Mouse (Mus musculus) bone marrow macrophage, adult 2 months (primary cell): ENCODE measurements around the gene Srp68.

Experiments
- CTCF ChIP-seq: IDR thresholded peaks from 2 replicates; pipeline ENCODE4 v1.5.1; 2012; ENCODE audit warnings: low read depth, mild to moderate bottlenecking, low read length, moderate library complexity
- POLR2A ChIP-seq: IDR thresholded peaks from 2 replicates; pipeline ENCODE4 v1.6.1; 2012; ENCODE audit warnings: mild to moderate bottlenecking, low read depth, low read length, borderline replicate concordance

GRCm38 (mm10) chr11:116206678-116207077 is 67.3 kb downstream of the Srp68 start:
- TF ChIP-seq CTCF (no peak), POLR2A (no peak)
